Mouse (Mus musculus) 416B (cell line): ENCODE results near the gene Leng1.

ENCODE experiments used
- DNase-seq: peaks from one replicate; pipeline ENCODE4 v3.0.0; 2011; ENCODE audit warnings: low read depth

Leng1 gene

DNA sequence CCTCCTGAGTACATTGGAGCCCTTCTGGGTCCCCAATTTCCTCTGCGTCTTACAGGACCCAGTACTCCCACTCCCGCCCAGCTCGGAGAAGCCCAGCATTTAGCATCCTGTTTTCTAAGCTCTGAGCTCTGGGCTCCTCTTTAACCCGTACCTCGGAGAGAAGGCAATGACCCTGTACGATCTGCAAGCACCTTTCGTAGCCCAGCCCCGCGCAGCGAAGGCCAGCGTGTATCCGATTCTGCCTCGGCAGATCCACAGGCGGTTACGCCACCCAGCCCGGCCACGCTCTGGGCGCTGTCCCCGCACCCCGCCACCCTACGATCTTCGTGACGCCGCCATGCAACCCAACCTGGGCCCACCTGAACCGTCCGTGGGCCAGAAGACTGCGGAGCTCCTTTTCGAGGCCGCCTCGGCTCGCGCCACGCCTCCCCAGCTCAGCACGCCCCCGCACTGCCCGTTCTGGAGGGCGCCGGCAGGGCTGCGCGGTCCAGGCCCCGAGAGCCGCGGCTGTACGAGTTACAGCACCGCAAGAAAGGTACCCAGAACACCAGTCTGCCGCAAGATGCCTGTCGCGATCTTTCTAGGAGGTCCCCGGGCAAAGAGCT, 26.8 kb upstream of the Leng1 start, which contains the start of gene Tsen34:
Gene Tsen34 (plus strand): TSS at position 482 of the 605 bp plus-strand sequence.
- no peak for DNase-seq

DNA sequence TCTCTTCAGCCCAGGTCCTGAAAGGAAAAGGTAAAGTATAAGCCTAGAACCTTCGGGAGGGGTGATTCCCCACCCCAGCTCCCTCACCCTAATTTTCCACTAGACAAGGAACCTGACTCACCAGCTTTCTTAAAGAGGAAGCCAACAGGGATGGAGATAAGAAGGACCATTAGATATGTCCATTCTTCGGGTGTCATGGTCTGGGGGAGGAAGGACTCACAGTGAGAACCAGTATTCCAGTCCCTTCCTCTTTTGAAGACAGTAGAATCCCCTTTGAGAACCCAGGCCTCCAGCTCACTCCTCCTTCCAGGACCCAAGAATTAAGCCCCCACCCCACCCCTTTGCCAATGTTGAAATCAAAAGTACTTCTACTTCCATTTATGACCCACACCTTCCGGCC, 26.3 kb upstream of the Leng1 start:
- DNase-seq: peak; percentile 78

DNA sequence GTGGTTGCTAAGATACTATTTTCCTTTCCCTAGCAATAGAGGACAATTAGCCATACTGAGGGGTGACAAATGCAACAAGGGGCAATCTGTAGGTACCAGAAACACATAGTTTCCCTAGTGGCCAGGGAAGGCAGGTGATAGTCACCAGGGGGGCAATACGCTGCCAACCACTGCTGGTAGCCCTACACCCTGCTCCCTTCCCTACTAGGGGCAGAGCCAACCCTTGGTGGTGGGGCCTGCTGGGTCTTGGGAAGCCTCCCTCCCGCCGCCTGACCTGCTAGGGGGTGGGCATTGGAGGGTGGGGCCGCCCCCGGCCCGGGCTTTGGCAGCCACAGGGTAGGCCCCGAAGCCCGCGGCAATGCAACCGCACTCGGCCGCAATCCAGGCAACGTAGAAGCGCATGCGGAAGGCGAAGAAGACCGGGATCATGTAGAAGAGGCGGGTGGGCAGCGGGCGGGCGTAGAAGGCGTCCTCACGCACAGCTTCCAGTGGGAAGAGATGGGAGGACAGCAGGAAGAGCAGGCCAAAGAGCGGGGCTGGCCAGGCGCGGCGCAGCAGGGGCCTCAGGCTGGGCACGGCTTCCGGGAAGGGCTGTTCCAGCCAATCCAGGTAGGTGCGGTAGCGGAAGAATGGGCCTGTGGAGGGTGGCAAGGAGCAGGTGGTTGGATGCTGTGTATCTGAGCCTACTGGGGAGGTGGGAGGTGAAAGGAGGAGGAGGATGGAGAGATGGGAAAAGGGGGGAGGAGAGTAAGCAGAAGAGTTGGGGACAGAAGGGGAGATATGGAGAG, 20.0 kb upstream of the Leng1 start:
- DNase-seq: no peak

- no peak for DNase-seq
These were observed 19.1 kb upstream of the Leng1 start for GRCm38 (mm10) chr7:3684698-3685097.

DNA sequence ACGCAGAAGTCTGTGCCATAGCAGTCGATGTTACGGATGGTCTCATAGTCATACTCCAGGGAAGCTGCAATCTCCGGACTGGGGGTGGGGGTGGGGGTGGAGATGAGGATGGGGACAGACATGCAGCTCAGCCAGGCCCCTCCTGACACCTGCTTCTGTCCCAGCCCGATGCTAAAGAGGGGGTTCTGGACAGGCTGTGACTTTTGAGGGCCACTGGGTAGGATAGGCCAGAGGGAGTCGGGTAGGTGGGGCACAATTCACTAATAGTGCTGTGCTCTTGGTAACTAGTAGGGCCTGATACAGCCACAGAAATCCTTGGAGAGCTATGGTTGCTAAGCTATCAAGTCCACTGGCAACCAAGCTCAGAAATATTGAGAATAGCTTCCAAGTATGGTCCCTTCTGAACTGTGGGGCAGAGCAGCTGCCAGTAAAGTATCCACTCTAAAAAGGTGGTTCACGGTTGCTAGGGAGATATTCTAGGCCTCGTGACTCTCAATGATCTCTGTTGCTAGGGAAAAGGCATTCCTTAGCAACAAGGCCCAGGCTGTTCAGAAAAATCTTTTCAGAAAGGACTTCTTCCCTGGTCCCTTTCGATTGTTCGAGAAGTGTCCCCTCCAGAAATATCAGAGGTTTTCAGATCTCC, 18.4 kb upstream of the Leng1 start:
- DNase-seq: no peak

GRCm38 (mm10) chr7:3677342-3677741, 11.7 kb upstream of the Leng1 start, which contains the start of gene Tmc4:
Gene Tmc4 (minus strand): TSS chr7:3677553.
- DNase-seq: no peak

DNA sequence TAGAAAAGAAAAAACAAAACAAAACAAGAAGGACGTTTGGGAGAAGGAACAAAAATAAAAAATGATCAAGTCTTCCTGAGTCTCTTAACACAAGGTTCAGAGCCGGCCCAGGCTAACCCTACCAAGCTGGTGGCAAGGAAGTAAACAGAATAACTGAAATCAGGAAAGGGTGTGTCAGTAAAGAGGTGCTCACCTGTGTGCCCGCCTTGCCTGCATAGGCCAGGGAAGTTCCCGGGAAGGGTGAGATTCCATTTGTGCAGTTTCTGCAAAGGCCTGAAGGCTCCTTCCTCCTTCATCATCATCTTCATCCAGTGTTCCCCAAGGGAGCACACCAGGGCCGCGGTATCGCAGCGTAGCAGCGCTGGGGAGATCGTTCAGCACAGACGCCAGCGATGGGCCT, 10.7 kb upstream of the Leng1 start:
- DNase-seq: no peak

DNA sequence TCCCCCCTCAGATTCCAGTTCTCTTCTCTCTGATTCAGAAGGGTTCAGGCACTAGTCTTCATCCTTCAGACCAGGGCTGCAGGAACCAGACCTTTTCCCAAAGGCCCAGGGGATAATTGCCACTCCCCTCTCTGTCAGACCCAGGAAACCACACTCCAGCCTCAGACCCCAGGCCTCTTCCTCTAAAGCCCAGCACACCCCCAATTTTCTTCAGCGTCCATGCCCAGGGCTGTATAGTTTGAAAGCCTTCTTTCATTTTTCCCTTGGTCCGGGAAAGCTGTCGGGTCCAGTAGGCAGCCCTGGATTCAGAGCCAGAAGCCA, 9.5 kb upstream of the Leng1 start:
- DNase-seq: no peak

GRCm38 (mm10) chr7:3674507-3675227, 9.0 kb upstream of the Leng1 start:
- peak; percentile 80 for DNase-seq

DNA sequence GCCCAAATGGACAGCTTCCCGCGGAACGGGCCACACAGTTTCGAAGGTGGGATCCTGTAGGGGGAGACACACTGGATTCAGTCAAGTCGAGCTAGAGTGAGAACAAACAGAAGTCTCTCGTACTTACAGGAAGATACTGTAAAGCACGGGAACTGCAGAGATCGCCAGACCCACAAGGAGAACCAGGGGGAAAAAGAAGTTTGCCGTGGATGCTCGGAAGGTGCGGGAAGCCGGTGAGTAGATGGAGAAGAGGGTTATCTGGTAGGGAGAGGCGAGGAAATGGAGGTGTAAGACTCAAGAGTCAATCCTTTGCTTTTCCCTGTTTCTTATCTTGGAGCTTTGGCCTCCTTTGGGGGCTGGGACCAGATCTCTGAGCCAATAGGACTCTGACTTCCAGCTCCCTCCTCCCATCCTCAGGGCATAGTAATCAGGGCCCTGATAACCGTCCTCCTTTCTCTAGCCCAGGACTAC, 1.3 kb upstream of the Leng1 start:
- DNase-seq: peak; percentile 79

DNA sequence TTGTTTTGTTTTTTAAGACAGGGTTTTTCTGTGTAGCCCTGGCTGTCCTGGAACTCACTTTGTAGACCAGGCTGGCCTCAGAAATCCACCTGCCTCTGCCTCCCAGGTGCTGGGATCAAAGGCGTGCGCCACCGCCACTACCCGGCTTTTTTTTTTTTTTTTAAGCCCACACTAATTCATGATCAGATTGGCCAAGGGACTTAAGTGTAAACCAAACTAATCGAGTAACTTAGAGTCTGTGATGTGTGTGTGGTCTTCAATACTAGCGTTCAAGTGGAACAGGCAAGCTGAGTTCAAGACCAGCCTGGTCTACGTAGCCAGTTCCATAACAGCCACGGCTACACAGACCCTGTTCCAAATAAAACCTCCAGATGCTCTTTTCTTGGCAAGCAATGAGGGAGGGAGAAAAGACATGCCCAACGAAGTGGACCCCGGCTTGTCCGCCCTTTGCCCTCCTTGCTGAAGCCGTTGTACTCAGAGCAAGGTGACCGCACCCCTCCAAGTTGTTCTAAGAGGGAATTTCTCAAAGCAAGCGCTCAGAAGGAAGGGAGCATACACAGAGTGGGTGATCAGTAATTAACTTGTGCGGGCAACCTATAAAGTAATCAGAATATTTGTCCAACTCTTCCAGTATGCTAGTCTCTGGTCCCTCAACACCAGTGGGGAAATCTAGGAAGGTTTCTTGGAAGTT, 971 bp downstream of the Leng1 start:
- DNase-seq: peak; percentile 55

- DNase-seq: no peak
These were observed 7.1 kb downstream of the Leng1 start for GRCm38 (mm10) chr7:3658578-3658977.

GRCm38 (mm10) chr7:3656966-3657365, 8.7 kb downstream of the Leng1 start:
- no peak for DNase-seq

- DNase-seq: no peak
These were observed 19.0 kb downstream of the Leng1 start for GRCm38 (mm10) chr7:3646641-3647040.

GRCm38 (mm10) chr7:3646188-3646587, 19.5 kb downstream of the Leng1 start:
- peak; percentile 49 for DNase-seq

GRCm38 (mm10) chr7:3645488-3646025, 20.1 kb downstream of the Leng1 start:
- no peak for DNase-seq

DNA sequence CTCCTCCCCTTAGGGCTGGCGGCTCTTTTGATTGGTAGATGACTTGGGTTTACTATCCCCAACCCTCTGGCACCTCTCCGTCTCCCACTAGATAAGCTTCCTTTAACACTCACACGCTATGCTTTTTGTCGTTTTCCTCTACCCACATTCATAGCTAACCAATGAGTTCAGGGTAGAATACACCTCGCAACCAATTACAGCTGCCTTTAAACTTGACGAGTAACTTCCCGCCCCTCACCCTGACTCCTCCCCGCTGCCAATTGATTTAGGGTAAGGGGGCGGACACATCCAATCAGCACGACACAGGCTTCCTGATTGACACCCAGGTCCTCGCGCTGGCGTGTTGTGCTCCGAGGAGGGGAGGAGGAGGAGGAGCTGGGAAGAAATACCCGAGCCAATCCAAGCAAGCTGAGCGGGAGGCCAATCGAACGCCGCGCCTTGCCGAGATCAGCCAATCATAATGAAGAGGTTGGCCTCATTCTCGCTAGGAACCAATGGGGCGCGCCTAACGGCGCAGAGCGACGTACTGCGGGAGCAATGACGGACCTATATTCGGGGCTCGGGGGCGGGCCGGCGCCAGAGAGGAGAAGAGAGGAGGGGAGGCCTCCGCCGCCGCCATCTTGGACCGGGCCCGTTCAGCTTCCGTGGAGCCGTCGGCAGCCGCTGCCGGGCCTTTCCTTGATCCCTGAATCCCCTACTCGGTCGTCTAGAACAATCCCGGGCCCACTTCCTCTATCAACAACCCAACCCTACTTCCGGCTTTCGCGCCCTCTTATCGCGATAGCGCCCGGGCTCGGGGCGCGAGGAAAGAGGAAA, 20.8 kb downstream of the Leng1 start, which contains the start of gene Cnot3:
Gene Cnot3 (plus strand): TSS at position 597 of the 816 bp plus-strand sequence.
- peak; percentile 100 for DNase-seq

DNA sequence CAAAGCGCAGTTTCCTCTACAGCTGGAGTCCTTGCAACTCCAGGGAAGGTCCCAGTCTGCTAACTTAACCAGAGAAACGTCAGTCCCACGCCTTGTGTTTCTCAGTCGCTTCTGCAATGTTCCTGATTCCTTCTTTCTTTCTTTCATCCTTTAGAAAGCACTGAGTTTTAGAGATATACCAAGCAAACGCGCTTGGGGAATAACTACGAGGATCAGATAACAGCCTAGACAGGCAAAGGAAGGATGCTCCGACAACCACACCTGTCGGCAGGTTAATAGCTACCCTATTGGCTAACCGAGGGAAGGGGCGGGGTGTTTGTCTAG, 21.3 kb downstream of the Leng1 start:
- DNase-seq: no peak

GRCm38 (mm10) chr7:3643843-3644242, 21.8 kb downstream of the Leng1 start:
- DNase-seq: no peak

GRCm38 (mm10) chr7:3643412-3643811, 22.2 kb downstream of the Leng1 start:
- DNase-seq: no peak

GRCm38 (mm10) chr7:3630478-3630815, 35.2 kb downstream of the Leng1 start:
- no peak for DNase-seq
